Mouse (Mus musculus): ENCODE measurements around the gene Rgs12. TPM values are rescaled to one million over a fixed set of nuclear protein-coding genes. Genes with fewer than 3 reads are reported as not detected.

The Rgs12 gene
- polyA plus RNA-seq, 2 experiments = 17.1 to 21.7 TPM

- Histone ChIP-seq H3K36me3 (replicated peaks; ENCODE audit: control insufficient read depth, insufficient read depth, low read depth) (no peaks in the 10 kb centered on the region), H3K9me3 (ENCODE audit: control insufficient read depth, low read length) (no peaks in the 10 kb centered on the region), H3K4me2 (ENCODE audit: low read depth) (no peak overlapping the region), H3K27ac (no peak overlapping the region), H3K4me3 (ENCODE audit: insufficient read depth in 1 of 2, low read depth in 2 of 2, low read length in 2 of 2) (no peak overlapping the region), H3K9ac (replicated peaks) (no peak overlapping the region), H3K27me3 (ENCODE audit: control insufficient read depth, insufficient read depth, low read length) (no peaks in the 10 kb centered on the region), H3K4me1 (replicated peaks; ENCODE audit: control insufficient read depth in 2 of 2, insufficient read depth in 2 of 2, low read length in 1 of 2) (no peaks in the 10 kb centered on the region)
- 71% methylated on average over 2 of the region's 2 CpGs for WGBS (ENCODE audit: insufficient replicate concordance)
- ATAC-seq (ENCODE audit: insufficient read depth) (no peak), DNase-seq (ENCODE audit: low read depth in 3 of 3, low spot score in 3 of 3) (no peak)
- TF ChIP-seq EP300 (IDR thresholded peaks at IDR 0.05; ENCODE audit: low read depth) = no peak
- TF ChIP-seq CTCF (IDR thresholded peaks at IDR 0.05; ENCODE audit: low read depth) = no peak
These were observed 120.6 kb downstream of the Rgs12 start for GRCm38 (mm10) chr5:35069841-35070240.

GRCm38 (mm10) chr5:35070314-35070713 is 121.1 kb downstream of the Rgs12 start:
- no peak overlapping the region for H3K9ac ChIP-seq (replicated peaks)
- H3K27me3 ChIP-seq (ENCODE audit: control insufficient read depth, insufficient read depth, low read length) = no peaks in the 10 kb centered on the region
- no peaks in the 10 kb centered on the region for H3K36me3 ChIP-seq (replicated peaks; ENCODE audit: control insufficient read depth, insufficient read depth, low read depth)
- TF ChIP-seq EP300 (IDR thresholded peaks at IDR 0.05; ENCODE audit: low read depth) = no peak
- TF ChIP-seq CTCF (IDR thresholded peaks at IDR 0.05; ENCODE audit: low read depth) = no peak
- no peaks in the 10 kb centered on the region for H3K9me3 ChIP-seq (ENCODE audit: control insufficient read depth, low read length)
- DNase-seq (ENCODE audit: low read depth in 3 of 3, low spot score in 3 of 3) (no peak), ATAC-seq (ENCODE audit: insufficient read depth) (no peak)
- H3K4me2 ChIP-seq (ENCODE audit: low read depth) = no peak overlapping the region
- no peak overlapping the region for H3K4me3 ChIP-seq (ENCODE audit: insufficient read depth in 1 of 2, low read depth in 2 of 2, low read length in 2 of 2)
- WGBS (ENCODE audit: insufficient replicate concordance) = 66% methylated on average over 8 of the region's 8 CpGs
- no peak overlapping the region for H3K27ac ChIP-seq
- no peaks in the 10 kb centered on the region for H3K4me1 ChIP-seq (replicated peaks; ENCODE audit: control insufficient read depth in 2 of 2, insufficient read depth in 2 of 2, low read length in 1 of 2)

DNA sequence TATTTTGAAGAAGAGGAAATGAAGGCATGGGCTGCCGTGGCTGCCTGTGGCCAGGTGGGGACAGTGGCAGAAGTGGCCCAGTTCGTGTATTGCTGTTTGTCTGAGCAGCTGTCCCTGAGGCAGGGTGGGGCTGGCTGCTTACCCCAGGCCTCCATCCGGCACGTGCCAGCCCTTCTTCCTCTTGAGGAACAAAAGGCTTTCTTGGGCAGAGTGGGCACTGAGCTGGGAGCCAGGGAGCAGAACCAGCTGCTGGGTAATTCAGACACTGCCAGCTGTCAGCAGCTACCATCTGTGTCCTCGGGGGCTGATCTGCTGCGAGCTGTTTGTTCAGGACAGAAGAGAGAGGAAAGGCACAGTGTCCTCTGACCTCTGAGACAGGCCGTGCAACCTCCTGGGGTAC is 121.7 kb downstream of the Rgs12 start:
- Histone ChIP-seq H3K4me3 (ENCODE audit: insufficient read depth in 1 of 2, low read depth in 2 of 2, low read length in 2 of 2) (no peak overlapping the region), H3K36me3 (replicated peaks; ENCODE audit: control insufficient read depth, insufficient read depth, low read depth) (no peaks in the 10 kb centered on the region), H3K9ac (replicated peaks) (no peak overlapping the region), H3K4me1 (replicated peaks; ENCODE audit: control insufficient read depth in 2 of 2, insufficient read depth in 2 of 2, low read length in 1 of 2) (no peaks in the 10 kb centered on the region), H3K27me3 (ENCODE audit: control insufficient read depth, insufficient read depth, low read length) (no peaks in the 10 kb centered on the region), H3K4me2 (ENCODE audit: low read depth) (no peak overlapping the region), H3K9me3 (ENCODE audit: control insufficient read depth, low read length) (no peaks in the 10 kb centered on the region), H3K27ac (no peak overlapping the region)
- TF ChIP-seq CTCF (IDR thresholded peaks at IDR 0.05; ENCODE audit: low read depth) (no peak), EP300 (IDR thresholded peaks at IDR 0.05; ENCODE audit: low read depth) (no peak)
- 47% methylated on average over 7 of the region's 7 CpGs for WGBS (ENCODE audit: insufficient replicate concordance)
- no peak for ATAC-seq (ENCODE audit: insufficient read depth)
- no peak for DNase-seq (ENCODE audit: low read depth in 3 of 3, low spot score in 3 of 3)

DNA sequence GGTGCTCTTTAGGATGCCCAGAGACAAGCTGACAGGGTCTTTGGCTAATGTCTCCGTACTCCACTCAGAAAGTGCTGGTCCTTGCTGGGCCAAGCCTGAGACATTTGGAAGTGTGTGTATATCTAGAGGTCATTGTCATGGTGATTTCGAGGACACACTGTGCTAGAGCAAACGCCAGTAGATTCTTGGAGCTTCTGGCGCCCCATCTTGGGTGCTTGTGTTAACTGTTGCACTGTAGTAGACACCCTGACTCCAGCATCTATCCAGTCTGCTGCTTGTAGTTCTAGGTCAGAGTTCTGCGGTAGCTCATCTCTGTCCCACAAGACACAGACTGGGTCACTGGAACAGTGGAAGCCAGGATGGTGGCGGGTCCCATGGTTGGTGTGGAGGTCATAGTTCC is 122.6 kb downstream of the Rgs12 start:
- Histone ChIP-seq H3K36me3 (replicated peaks; ENCODE audit: control insufficient read depth, insufficient read depth, low read depth) (no peaks in the 10 kb centered on the region), H3K27ac (no peak overlapping the region), H3K9me3 (ENCODE audit: control insufficient read depth, low read length) (no peaks in the 10 kb centered on the region), H3K9ac (replicated peaks) (no peak overlapping the region), H3K4me2 (ENCODE audit: low read depth) (no peak overlapping the region), H3K4me3 (ENCODE audit: insufficient read depth in 1 of 2, low read depth in 2 of 2, low read length in 2 of 2) (no peak overlapping the region), H3K4me1 (replicated peaks; ENCODE audit: control insufficient read depth in 2 of 2, insufficient read depth in 2 of 2, low read length in 1 of 2) (no peaks in the 10 kb centered on the region), H3K27me3 (ENCODE audit: control insufficient read depth, insufficient read depth, low read length) (no peaks in the 10 kb centered on the region)
- WGBS (ENCODE audit: insufficient replicate concordance) = 73% methylated on average over 6 of the region's 6 CpGs
- no peak for DNase-seq (ENCODE audit: low read depth in 3 of 3, low spot score in 3 of 3)
- no peak for TF ChIP-seq CTCF (IDR thresholded peaks at IDR 0.05; ENCODE audit: low read depth)
- TF ChIP-seq EP300 (IDR thresholded peaks at IDR 0.05; ENCODE audit: low read depth) = no peak
- ATAC-seq (ENCODE audit: insufficient read depth) = no peak

DNA sequence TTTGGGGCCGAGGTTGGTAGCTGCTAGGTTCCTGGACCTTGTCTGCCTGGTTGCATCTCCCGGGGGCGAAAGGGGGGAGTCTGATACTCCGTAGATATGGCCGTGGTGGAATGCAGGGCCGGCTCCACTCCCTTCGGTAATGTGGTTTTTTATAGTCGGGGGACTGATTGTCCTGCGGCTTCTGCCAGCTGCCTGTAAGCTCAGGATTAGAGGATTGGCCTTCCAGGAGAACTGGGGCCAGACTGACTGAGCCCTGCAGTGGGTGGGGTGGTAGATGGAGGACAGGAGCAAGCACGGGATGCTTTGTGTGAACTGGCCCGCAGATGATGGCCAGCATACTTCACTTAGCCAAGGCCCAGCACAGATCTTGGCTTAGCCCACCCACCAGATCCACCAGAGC is 124.0 kb downstream of the Rgs12 start:
- TF ChIP-seq EP300 (IDR thresholded peaks at IDR 0.05; ENCODE audit: low read depth) (no peak), CTCF (IDR thresholded peaks at IDR 0.05; ENCODE audit: low read depth) (no peak)
- no peaks in the 10 kb centered on the region; the same call in 1 of the 2 replicates for H3K27me3 ChIP-seq (ENCODE audit: control insufficient read depth, insufficient read depth, low read length)

More for the DNA sequence above, 124.0 kb downstream of the Rgs12 start:
- Histone ChIP-seq H3K9ac (replicated peaks) (no peak overlapping the region), H3K9me3 (ENCODE audit: control insufficient read depth, low read length) (no peaks in the 10 kb centered on the region), H3K4me1 (replicated peaks; ENCODE audit: control insufficient read depth in 2 of 2, insufficient read depth in 2 of 2, low read length in 1 of 2) (no peaks in the 10 kb centered on the region), H3K4me2 (ENCODE audit: low read depth) (no peak overlapping the region), H3K27ac (no peak overlapping the region), H3K36me3 (replicated peaks; ENCODE audit: control insufficient read depth, insufficient read depth, low read depth) (no peaks in the 10 kb centered on the region), H3K4me3 (ENCODE audit: insufficient read depth in 1 of 2, low read depth in 2 of 2, low read length in 2 of 2) (no peak overlapping the region)
- DNase-seq (ENCODE audit: low read depth in 3 of 3, low spot score in 3 of 3) (no peak), ATAC-seq (ENCODE audit: insufficient read depth) (no peak)
- 69% methylated on average over 11 of the region's 11 CpGs for WGBS (ENCODE audit: insufficient replicate concordance)

All from liver, embryonic 14.5 days (tissue).